Mouse (Mus musculus) 3T3-L1 (cell line): ENCODE measurements at regions not wholly inside any gene's neighbourhood (a gene's known extent, or its start where the extent isn't known, plus 50 kb on each side); places are given as distances from the start of the nearest gene placed in this dataset.

Experiments
- DNase-seq: peaks from one replicate; pipeline ENCODE4 v3.0.0-alpha.2; 2015; ENCODE audit warnings: low read depth, low spot score

DNA sequence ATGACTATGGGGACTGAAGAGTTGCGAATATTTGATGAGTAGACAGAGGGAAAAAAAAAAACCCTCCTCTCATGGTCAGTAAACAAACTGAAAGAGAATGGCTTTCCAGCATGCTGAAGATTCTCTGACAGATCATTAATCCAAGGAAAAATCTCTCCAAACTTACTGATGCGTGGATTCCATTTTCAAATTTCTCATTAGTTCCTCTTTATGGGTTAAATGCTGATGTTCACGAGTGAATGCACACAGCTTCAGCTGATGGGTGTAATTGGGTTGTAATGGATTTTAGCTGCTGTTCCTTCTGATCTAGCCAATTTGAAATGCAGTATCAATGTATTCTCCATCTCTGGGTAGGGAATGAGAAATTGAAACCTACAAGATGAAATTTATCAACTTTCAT lies 2945.6 kb upstream of the 5930422O12Rik start:
- no peak for DNase-seq

DNA sequence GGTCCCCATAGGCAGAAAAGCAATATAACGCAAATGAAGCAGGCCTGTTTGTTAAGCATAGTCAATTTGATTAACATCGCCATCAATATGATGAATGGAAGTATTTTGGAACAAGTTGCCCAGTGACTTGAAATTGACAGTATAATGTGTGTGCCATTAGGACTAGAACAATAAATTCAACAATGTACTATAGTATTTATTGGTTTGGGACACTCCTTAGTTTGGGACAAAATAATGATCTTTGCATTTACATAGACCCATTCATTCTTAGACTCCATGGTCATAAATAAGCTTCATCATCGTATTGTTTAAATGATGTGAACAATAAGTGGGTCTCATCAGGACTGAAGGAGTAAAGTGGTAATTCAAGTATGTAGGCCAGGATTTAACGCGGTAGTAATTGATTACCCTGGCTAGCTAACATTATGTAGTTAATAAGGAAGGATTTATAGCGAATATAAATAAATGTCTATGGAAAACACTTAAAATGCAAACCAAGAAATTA lies 2933.6 kb upstream of the 5930422O12Rik start:
- no peak for DNase-seq

DNA sequence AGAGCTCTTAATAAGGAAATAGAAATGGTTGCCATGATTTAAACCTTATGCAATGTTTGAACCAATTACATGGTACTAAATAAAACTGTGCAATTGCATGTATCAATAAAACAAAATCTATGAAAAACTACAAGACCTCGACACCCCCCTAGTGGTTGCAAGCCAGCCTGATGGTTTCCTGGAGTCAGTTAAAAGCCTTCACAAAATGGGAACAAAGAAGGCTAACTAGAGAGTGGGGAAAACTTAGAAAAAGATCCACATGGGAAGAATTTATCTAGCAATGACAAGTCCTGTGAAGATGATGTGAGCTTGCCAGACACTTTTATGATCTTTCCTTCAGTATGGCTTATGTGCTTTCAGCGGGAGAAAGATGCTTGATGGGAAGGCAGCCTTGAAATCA lies 2926.3 kb upstream of the 5930422O12Rik start:
- peak; percentile 10 for DNase-seq

DNA sequence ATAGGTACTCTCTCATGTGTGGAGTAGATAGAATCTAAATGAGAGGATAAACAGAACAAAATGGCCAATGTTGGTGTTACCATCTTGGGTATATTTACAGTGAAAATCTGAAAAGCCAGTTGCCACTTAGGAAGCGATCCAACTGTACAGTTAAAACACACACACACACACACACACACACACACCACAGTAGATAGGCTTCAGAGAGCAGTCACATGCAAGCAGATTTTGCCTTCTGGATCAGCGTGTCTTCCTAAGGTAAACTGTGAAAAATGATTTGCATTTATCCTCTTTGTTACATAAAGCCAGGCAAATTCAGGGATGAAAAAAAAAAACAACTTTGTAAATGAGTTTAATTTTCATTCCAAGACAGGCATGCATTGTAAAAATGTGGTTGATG lies 2917.2 kb upstream of the 5930422O12Rik start:
- DNase-seq, result no peak

DNA sequence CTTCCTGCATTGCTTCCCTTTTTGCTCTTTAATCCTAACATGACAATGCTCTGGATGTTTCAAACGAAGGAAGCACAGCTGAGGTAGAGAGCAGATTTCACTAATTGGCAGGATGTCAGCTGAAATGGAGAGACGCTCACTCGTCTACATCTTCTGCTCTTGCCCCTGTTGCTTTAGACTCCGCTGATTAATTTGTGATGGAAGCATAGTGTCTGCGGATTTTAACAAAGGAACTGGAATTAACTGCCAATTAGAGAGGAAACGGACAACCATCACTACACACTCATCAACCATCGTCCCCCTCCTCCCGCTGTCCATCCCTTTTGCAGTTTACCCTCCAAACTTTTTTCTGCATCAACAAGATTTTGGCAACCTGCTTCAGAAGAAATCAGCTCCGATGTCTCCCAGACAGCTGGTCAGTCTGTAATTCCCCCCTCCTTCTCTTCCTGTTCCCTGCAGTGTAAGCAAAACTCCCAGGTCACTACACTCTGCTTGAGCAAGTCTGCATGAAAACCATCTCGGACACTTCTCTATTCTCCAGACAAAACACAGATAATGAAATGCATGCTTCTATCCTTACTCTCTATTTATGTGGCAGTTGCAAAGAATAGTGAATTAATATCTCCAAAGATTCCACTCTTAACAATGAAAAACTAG lies 2905.6 kb upstream of the 5930422O12Rik start:
- DNase-seq, result no peak

DNA sequence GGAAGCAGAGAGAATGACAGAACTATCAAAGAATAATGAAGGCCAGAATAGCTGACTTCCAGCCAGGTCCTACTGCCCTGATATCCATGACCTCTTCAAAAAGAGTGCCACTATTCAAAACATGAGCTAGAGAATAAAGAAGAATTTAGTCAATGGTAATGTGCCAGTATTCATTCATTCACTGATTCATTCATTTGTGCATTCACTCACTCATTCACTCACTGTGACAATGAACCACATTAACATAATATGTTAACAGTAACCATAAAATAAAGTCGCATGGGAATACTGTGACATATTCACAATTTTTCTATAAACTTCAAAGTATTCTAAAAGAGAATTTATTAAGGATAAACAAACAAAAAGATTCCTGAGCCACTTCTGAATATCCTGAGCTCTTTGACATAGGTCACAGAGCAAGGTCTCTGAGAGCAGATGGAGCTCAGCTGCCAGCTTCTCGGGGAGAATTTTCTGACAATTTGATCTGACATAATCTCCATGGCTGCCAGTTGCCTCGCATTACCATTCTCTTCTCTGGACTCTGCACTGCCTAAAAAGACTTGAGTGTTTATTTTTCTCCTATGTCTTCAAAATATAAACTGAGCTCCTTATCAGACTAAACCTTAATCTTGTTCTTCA lies 2895.5 kb upstream of the 5930422O12Rik start:
- DNase-seq, result no peak

DNA sequence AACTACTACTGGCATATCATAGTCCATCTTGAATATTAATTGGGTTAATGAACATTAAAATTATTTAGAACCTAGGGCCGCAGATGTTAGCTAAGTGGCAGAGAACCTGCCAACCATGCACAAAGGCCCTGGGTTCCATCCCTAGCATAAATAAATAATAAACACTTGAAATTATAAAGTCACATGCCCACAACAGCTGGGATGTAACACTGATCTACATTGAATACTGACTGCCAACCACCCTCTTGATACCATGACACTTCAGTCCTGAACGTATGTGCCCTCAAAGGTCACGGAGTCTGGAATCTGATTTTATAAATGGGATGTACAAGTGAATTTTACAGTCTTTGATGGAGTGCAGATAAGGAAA lies 2895.0 kb upstream of the 5930422O12Rik start:
- no peak for DNase-seq

DNA sequence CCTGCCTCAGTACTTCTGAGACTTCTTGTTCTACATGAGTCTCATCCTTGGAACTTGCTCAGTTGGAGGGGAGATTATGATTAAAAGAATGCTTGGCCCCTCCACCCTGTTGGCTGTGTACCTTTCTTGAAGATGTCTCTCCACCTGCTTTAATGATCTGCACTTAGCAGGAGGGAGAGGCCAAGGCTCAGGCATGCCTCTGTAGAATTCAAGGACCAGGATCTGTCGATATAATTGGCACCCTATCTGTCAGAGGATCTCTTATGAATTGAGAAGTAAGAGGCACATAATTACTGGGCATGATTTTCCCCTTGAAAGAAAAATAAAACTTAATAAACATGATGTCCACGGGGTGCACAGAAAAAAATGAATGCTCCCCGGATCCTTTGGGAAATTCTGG lies 2893.1 kb upstream of the 5930422O12Rik start:
- DNase-seq, result no peak

DNA sequence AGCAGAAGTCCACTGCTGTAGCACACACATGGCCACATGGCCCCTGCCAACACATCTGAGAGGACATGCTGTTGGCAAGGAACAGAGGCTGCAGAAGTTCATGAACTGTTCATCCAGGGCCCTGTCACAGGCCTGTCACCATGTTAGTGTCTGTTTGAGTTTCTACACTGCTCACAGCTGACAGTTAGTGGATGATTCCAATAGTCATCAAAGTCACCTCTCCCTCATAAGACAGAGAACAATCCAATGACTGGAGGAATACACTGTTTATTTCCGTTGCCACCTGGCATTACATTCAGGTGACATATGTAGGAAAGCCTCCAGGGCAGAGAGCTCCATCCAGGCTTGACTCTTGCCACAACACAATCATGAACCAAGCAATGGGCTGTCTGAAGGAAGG lies 2886.3 kb upstream of the 5930422O12Rik start:
- no peak for DNase-seq

DNA sequence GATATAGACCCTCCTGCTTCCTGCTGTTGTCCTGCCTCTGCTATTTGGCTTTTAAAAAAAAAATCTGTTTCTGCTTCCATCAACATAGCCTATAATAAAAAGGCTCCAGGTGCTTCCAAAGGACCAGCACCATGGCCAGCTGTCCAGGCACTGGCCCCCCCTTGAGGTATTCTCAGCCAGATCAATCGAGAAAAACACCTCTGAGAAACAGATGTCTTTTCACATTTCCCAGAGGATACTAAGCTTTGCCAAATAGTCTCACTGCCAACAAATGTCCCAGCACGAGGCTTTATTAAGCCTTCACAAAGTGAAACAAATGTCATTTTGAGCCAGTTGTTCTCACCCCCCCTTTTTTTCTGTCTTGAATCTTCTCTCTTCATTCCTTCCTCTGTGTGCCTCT lies 2880.7 kb upstream of the 5930422O12Rik start:
- no peak for DNase-seq

DNA sequence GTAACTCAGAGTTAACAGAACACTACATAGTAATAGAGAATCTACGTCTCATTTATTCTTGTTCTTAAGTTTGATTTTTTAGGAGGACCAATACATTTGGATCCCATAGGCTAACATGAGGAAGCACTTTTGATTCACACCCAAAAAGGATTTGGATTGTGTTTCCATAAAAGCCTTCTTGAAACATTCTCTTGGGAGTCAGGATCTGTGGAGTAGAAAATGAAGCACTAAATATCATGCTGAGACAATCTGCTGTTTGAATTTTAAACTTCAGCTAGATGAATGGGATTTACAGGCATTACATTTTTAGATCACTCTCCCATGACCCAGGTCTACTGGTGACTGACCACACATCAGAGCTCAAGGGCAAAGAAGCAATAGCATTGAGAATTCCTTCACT lies 2877.5 kb upstream of the 5930422O12Rik start:
- DNase-seq, result no peak

DNA sequence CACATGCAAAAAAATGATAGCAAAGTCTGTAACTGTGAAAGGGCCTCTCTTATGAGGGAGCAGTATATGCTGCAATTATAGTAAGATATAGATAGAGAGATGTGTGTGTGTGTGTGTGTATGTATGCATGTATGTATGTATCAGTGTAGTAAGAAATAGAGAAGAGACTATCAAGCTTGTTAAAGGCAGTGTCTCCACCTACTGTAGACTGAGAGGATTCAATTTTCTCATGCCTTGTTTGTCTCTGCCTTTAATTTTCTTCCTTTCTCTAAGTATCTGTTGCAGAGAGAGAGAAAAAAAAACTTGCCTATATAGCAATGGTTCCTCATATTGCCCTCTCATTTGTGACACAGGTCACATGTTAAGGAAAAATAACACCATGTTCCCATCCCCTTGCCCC lies 2871.1 kb upstream of the 5930422O12Rik start:
- DNase-seq, result no peak

DNA sequence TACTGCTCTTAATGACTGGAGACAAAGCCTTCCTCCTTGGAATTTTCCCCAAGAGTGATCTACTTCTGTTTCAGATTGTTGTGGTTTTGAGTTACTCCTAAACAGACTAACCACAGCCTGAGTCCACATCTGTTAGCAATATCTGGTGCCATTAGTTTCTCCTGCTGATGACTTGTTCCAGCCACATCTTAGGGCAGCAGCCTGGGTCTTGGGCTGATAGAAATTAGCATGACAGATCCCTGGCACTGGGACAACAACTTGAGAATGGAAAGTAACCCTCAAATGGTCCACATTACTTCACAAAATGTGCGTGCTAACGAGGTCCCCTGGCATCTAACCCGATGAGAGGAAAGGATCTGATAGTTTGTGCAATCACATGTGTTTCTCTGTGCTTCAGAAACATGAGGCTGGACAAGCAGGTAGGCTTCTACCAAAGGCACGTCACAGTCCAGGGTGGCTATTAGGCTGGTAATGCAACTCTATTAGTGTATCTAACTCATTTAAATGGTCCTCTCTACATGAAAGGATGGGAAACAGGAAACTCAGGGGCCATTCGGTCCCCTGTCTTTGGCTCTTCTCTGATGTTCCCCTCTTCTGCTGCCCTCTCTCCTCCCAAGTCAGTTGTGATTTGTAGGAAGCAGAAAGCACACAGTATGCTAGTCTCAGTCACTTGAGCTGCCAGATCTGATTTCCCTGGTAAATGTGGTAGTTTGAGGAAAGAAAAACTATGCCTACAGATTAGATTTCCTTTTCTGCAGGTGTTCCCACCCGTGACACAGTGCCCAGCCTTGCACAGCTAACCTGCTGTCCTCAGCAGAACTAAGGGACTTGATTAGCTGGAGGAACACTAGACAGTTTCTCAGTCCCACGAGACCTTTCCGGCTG lies 2866.9 kb upstream of the 5930422O12Rik start:
- DNase-seq, result peak; percentile 3

DNA sequence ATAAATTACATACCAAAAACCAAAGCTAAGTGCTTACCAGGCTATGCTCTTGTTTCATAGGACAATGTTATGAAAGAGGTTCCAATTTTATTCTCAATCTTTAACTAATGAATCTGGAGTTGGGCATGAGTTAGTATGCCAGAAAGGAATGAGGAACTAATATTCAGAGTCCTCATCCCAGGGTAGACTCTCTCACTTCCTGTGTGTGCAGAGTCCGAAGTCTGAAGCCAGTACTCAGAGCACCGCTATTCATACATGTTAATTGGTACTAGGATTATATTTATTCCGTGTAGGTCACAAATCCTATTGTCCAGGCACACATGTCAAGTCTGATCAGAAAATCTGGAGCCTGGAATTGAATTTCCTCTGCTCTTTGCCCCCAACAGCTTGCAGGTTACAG lies 2858.7 kb upstream of the 5930422O12Rik start:
- no peak for DNase-seq

DNA sequence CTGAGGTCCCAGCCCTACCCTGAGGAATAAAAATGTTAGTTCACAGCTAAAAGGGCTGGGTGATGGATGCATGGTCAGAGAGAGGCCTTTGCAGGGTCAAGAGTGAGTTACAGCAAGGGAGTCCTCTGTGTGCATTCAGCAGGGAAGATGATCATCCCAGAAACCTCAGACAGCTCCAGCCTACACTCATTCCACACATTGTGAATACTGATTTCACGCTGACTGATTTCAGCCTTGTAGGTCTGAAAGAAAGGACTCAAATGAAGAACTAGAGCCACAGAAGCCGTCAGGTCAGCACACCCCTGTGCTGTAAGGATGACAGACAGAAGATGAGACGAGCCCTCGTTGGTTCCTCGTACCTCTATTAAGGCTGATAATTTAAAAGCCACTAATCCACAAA lies 2858.0 kb upstream of the 5930422O12Rik start:
- no peak for DNase-seq

DNA sequence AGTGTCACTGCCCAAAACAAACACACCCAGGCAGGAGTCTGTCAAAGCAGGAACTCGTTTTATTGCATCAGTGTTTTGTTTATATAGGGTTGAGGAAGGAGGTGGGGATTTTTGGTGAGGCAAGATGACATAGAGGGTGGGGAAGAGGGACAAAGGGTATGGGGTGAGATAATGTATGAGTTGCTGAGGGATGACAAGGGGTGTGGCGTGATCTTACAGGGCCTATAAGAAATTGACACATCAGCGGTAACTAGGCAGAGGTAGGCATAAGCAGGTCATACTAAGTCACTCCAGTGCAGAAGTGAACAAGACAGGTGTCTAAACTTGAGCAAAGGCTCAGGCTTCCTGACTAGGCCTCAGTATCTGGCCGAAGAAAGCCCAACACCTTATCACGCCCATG lies 2841.0 kb upstream of the 5930422O12Rik start:
- no peak for DNase-seq

DNA sequence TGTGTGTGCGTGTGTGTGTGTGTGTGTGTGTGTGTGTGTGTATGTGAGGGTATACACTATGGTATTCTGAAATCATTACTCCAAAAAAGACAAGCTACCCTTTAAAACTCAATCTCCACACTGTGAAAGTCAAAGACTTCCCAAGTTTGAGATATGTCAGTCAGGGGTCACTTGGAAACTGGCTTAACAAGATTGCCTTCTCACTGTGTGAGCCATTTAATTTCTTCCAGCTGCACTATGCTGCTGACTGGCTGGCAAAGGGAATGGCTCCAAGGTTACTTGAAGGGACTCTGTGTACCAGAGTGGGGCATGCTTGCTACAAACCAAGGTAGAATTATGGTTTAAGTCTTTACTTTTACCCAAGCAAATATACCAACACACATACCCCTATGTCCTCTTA lies 2826.1 kb upstream of the 5930422O12Rik start:
- no peak for DNase-seq

DNA sequence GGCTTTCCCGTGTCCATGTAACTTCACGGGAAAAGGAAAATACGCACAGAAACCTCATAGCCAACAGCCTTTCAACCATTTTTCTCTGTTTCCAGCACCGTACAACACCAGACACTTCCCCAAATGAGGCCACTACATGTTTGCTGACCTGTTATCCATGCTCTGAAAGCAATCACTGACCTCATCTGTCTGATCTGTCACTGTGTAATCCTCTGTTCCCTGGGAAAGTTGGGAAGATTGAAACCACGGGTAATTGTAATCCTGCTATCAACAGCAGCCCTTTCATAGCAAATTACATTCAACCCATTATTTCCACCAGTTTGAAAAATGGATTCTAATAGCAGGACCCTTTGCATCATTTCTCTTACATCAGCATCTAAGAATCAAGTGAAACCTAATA lies 2798.2 kb upstream of the 5930422O12Rik start:
- no peak for DNase-seq

DNA sequence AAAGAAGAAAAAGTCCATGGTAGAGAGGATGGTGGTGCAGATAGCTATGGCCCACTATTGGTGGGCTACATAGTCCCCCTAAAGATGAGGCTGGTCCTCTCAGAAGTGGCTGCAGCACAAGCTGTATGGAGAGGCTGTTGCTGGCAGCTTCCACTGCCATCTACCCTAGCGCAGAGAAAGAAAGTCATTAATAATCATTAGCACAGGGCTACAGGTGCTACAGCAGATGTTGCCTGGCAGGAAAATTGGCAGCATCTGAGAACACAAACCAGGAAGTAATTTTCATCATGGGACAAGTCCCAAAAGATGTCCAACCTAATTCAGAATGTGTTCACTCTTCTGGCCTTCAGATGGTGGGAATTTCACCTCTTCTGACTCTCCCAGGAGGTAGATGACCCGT lies 2791.7 kb upstream of the 5930422O12Rik start:
- DNase-seq, result no peak

DNA sequence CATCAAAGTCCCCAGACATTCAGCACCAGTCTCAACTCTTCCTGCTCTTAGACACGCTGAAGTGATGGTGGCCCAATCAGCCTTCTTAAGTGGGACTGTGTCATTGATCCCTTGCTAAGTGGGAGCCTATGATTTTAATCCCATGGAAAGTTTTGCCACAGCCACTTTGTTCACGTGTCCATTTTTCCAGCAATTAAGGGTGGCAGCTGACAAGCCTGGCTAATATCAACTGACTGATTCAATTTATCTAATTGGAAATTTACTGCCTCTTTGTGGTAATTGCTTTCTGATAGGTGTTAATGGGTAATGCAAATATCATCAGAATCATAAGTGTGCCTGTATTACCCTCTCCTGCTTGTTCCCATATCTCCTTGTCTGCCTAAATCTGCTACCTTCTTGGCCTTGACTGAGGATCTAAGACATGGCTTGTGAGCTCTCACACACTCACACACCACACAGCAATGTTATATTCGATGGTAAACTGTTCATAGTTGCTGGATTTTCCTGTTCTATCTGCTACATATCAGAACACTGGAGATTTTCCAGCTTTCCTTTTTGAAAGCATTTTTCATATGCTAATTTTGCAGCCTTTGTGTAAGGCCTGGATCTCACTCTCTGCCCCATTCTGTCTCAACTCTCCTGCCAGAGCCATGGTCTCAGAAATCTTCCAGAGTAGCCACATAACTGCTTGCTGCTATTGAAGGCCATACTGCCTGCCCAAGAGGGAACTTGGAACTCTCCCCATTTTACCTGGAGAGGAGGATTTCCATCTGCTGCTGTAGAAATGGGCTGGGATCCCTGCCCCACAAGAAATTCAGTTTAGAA lies 2785.4 kb upstream of the 5930422O12Rik start:
- no peak for DNase-seq

DNA sequence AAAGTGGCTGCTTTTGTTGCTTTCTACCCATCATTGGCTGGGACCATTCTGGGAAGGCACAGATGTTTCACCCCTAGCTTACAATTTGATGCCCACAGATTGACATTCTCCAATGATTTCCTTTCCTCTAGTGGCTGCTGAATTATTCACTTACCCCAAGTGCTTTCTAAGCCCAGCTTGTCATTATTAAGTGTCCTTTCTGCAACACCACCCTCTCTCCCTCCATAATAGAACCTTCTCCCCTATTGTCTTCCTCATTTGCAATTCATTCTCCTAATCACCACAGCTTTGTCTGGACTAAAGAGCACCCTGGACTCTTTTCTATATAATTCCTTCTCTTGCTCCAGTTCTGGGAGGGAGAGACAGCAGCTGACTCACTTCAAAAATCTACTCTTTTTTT lies 2780.0 kb upstream of the 5930422O12Rik start:
- DNase-seq, result no peak

DNA sequence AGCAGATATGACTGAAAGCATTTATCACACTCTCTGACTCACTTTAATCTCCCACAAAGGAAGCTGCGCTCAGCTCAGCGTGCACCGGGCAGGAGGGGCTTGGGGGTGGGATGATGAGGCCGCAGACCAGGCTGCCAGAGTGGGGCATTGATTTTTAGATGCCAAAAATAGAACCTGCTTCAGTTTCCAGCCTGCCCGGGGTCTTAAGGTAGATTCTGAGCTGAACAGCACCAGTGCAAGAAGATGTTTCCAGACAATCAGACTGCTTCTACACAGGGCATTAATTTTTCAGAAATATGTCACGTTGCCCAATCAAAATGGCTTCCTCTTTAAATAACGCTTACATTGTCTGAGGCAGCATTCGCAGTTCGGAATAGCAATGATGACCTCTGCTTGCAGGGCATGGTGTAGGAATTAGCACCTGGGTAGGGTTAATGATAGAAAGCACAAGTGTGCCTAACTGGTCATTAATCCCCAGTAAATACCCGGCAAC lies 2772.7 kb upstream of the 5930422O12Rik start:
- DNase-seq, result no peak
